Mouse (Mus musculus): ENCODE results near the gene Itpkc.

DNA sequence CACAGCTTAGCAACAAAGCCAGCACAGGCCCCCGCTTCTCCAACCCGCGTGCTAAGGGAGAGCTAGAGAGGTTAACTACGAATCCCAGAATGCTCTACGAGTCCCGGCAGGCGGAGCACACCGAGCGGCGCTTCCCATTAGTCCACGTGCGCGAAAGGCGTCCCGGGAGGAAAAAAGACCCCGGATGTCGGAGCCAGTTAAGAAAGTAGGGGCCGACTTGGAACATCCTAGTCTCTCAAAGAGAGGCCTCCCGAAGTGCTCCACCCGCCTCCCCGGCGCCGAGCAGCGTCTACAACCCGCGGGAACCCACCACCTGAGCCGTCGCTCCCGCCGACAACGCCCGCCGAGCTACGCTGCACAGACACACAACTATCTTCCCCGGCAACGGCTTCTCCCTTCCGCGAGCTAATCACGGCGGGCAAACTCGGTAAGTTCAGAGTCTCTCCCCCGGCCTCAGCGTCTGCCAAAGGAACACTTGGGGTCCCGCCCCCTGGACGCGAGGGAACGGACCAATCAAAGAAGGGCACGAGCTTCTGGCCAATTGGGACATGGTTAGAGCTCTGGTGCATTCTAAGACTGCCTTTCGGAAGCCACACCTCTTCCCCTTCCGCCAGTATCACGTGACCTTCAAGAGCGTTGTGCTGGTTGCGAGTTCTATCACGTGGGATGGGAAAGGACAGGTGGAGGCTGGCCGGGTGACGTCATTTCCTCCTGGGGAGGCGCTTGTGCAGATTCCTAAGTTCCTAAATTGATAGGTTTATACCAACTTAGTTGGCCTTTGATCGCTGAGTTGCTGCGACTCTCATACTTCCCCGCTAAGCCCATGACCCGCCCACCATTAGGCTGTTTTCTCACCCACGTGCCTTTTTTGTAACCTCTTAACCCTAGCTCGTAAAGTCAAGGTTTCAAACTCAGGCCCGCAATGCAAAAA lies 32.5 kb downstream of the Itpkc start, which contains the start of the genes BC024978 and Snrpa:
- TF ChIP-seq EP300 (IDR thresholded peaks at IDR 0.05; ENCODE audit: low read depth) (peak; percentile 73), CTCF (IDR thresholded peaks at IDR 0.05; ENCODE audit: low read depth) (no peak)
